Mouse (Mus musculus): ENCODE results near the gene Mrgpre.

- no peak for TF ChIP-seq CTCF (conservative IDR thresholded peaks at IDR 0.05; ENCODE audit: insufficient read depth, insufficient read length, low read depth, low read length)
- no peak for TF ChIP-seq POLR2A (IDR thresholded peaks at IDR 0.05; ENCODE audit: low read depth, low read length)
These were observed 14.8 kb downstream of the Mrgpre start for GRCm38 (mm10) chr7:143769461-143769860.
